Mouse (Mus musculus) E14TG2a.4 (cell line): ENCODE results near the gene Oxct2a.

Experiments
- CTCF ChIP-seq: conservative IDR thresholded peaks from 2 replicates; pipeline ENCODE4 v1.5.1; 2014; ENCODE audit warnings: low read length
- NANOG ChIP-seq: IDR thresholded peaks from 2 replicates; pipeline ENCODE4 v1.6.1; 2014; ENCODE audit warnings: borderline replicate concordance, low read length, mixed read lengths

DNA sequence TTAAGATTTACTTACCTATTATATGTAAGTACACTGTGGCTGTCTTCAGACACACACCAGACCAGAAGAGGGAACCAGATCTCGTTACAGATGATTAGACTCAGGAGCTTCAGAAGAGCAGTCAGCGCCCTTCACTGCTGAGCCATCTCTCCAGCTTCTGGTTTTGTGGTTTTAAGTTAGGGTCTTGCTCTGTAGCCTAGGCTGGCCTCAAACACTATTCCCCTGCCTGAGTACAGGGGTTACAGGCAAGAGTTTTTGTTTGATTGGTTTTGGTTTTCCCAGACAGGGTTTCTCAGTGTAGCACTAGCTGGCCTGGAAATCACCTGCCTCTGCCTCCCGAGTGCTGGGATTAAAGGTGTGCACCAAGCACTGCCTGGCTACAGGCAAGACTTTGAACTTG is 31.0 kb downstream of the Oxct2a start:
- no peak for TF ChIP-seq CTCF
- no peak for TF ChIP-seq NANOG
